Mouse (Mus musculus) ovary, postnatal 36 days (tissue): ENCODE data around the gene Upb1.
"Not testable (repeated sequence)": the region's sequence is repeated elsewhere in the genome, so short reads cannot be mapped to it uniquely, and the experiment has no call there.

Experiments
- DNase-seq: peaks from one replicate; pipeline ENCODE4 v3.0.0; 2022; ENCODE audit warnings: low spot score, mixed read lengths

Gene Upb1

DNA sequence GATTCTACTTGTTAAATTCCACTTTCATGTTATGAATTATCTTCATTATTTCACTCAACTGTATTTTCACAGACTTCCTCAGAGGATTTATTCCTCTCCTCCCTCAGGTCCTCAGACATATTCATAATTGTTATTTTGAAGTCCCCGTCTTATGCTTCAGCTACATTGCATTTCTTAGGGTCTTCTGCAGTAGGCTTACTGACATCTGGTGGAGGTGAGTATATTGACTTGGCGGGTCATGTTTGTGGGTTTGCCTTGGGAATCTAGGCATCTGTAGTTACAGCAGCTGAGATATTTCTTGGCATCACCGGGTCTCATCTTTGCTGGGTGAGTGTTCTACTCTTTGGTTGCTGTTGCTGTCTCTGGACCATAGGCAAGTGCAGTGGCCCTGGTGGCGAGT is at the start of gene Upb1:
Upb1 (plus strand) TSS at position 158 of the 400 bp plus-strand sequence.
- DNase-seq: no peak

- no peak for DNase-seq
Measured at GRCm38 (mm10) chr10:75352541-75352940, 48.4 kb upstream of the Upb1 start.

DNA sequence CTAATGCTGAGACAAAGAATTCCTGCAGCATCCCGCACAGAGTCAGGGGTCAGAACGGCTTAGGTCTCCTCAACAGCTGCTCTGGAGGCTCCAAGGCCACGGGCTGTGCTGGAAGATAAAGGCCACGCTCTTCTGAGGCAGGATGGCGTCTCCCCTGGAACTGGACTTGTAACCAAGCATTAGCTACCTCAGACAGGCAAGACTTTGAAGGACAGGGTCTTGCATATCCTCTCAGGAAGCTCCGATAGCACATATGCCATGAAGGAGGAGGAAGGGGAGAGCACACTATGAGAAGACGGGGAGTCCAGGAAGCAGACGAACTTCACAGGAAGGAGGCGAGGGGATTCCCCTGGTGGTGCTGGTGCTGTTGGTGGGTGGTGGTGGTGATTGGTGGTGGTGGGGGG is 47.1 kb upstream of the Upb1 start:
- DNase-seq: not testable (repeated sequence)

DNA sequence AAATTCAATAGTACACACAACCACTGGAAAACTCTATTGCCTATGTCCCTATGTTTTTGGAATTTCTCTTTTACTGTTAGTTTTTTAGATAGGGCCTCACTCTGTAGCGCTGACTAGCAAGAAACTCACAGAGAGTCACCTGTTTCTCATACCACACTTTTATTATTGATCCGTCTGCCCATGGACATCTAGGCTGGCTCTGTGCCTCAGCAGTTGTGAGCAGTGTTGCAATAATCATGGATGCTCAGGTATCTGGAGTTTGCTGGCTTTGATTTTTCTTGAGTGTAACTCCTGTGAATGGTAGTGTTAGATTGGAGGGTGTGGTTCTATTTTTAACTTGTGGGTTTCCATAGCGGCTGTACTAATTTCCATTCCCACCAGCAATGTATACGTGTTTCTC is 45.6 kb upstream of the Upb1 start:
- no peak for DNase-seq

DNA sequence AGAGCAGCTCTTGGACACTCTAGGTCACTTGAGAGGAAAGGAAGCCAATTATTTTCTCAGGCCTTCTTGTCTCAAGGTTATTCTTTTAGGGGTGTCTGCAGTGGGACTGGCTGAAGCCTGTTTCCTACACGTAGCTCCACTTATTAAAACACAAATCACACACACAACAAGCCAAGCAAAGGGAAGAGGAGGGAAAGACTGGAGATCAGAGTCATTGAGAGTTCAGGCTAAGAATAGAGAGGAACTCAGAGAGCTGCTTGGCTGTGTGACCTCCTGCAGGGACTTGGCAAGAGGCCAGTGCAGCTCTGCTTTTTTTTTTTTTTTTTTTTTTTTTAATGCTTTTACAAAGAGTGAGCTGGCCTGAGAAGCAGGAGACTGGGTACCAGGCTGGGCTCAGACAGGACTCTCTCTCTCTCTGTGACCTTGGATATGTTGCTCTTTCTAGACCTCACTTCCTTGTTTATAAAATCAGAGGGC is 36.7 kb upstream of the Upb1 start:
- DNase-seq: peak; percentile 42

GRCm38 (mm10) chr10:75364796-75365195 is 36.1 kb upstream of the Upb1 start:
- DNase-seq: no peak

DNA sequence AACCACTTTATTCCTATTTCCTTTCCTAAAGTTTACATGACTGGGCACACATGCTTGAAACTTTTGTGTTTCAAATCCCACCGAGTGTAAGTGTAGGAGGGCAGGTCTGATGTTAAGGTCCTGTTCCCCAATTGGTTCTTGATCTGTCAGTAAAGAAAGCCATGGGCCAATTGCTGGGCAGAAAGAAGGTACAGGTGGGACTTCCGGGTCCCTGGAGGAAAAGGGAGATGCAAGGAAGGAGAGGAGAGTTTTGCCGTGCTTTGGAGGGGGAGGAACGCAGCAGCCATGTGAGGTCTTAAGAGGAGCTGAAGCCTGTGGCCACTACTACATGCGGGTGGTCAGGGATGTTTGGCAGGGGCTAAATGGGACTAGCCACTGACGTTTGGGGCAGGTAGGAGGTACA is 35.7 kb upstream of the Upb1 start:
- DNase-seq: no peak

DNA sequence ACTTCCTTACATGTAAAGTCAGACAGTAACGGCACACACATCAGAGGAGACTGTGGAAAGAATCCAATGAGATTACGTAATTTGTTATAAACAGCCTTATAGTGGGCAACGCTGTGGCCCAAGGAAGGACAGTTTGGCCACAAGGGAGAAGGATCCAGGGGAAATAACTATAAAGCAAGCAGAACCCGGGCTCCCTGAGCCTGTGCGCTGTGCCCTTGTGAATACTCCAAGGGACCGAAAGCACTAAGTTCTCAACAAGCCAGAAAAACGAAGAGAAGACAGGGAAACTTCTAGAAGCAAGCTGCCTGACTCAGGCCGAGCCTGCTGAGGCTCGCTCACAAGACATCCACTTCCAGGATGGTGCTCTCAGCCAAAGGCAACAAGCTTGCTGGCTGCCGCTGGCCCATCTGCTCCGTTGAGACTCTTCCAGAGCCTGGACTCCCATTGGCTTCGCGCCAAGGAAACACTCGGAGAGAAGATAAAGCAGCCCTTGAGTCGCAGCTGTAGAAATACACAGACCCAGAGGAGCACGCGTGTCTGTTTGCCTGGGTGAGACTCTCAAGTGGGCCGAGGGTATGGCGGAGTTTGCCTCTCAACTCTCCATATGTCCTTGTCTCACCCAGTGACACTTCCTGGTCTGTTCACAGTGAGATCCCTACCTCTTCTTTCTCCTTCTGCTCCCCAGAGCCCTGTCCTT is 27.1 kb upstream of the Upb1 start:
- DNase-seq: peak; percentile 22

DNA sequence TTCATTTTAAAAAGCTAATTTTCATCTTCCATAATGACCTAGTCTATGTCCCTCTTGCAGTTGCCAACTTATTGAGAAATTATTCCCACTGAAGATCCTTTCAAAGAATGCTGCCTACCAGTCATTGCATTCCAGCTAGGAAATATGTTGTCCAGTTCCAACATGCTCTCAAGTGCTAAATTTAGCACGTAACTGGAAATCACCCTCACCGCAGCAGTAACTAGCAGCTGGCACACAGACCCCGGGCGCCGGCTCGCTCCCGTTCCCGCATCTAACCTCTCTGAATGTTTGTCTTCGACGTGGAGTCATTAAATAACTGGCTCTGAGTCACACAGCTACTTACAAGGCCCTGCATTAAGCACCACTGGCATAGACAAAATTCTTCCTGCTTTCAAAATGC is 22.2 kb upstream of the Upb1 start:
- no peak for DNase-seq

DNA sequence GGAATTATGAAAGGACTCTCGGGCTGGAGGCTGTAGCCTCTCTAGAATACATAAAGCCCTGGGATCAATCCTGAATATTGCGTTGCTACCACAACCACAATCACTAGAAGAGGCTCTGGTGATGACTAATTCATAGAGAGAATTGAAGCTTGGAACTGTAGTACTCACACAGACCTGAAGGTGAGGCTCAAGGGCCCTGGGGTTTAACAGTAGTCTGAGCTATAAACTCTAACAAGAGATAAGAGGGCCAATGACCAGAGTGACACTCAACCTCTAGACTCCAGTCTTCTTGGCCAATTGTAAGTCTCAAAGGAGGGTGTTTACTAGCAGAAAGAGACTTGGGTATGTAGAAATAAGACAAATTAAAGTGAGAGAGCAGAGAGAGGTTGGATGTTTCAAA is 10.8 kb upstream of the Upb1 start:
- DNase-seq: no peak

- DNase-seq: no peak
Measured at GRCm38 (mm10) chr10:75390832-75391231, 10.1 kb upstream of the Upb1 start.

DNA sequence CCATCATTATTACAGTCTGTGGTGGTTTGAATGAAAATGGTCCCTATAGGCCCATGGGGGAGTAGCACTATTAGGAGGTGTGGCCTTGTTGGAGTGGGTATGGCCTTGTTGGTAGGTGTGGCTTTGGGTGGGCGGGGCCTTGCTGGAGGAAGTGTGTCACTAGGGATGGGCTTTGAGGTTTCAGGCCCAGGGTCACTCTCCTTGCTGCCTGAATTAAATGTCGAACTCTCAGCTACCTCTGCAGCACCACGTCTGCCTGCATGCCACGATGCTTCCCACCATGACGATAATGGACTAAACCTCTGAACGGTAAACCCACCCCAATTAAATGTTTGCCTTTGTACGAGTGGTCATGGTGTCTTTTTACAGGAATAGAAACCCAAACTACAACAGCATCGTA is 6.1 kb upstream of the Upb1 start:
- DNase-seq: no peak

GRCm38 (mm10) chr10:75396966-75397365 is 3.9 kb upstream of the Upb1 start:
- no peak for DNase-seq

- DNase-seq: no peak
Measured at GRCm38 (mm10) chr10:75405916-75406315, 5.0 kb downstream of the Upb1 start.

DNA sequence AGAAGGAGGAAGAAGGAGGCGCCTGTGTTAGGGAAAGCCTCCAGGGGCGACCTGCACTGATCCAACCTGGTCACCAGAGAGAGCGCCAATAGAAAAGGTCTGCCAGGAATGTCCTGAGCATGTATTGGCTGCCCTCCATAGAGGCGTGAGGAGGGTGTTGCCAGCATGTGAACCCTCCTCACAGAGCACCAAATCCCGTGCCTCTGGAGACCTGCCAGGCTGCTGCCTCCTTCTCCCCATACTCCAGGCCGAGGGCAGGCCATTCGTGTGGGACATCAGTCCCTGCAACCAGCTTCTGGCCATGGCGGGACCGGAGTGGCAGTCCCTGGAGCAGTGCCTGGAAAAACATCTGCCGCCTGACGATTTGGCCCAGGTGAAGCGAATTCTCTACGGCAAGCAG is 5.8 kb downstream of the Upb1 start:
- peak; percentile 42 for DNase-seq

DNA sequence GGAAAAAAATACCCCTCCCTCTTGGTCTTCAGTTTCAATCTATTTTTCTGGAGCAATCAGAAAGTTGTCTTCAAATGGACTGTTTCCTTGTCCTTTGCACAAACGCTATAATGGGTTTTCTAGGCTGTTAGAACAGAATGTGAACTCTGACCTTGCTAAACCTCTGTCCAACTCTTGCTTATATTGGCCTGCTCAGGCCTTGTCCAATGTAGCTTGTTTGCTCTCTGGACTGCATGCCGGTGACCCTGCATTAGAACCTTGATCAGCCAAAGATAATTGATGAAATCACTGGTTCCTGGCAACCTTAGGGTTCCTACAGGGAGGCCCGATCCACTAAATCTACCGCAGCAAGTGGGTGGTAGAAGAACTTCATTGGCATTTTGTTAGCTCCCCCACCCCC is 6.8 kb downstream of the Upb1 start:
- DNase-seq: no peak

DNA sequence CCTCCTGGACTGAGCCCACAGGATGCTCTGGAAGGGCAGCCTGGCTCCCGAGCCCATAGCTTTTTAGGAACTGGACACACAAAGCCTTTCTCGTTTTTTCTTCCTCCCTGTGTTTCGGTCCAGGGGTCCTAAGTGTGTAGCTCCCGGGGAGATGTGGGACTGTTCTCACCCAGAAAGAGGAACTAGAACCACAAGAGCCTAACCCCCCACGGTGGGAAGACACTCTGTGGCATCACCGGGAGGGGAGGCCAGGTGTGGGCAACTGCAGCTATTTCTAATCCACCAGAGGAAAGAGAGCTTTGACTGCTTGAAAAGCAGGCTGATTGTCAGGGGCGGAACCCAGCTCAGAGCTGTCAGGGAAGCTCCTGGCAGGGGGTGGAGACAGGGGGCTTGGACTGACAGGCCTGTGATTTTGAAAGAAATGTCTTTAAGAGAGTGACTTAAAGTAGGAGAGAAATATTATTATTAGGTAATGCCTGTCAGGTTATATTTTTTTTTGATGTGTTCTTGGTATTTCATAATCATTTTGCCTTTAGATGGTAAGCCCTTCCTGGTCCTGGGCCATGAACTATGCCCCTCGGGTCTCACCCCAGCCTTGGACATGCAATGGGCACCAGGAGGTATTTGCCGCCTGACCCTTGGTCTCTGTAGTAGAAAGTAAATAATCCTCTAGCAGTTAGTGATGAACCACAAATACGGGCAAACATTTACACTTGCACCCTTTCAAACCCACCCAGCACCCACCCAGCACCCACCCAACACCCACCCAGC is 10.6 kb downstream of the Upb1 start:
- DNase-seq: not testable (repeated sequence)

GRCm38 (mm10) chr10:75412114-75413103 is 11.5 kb downstream of the Upb1 start:
- no peak for DNase-seq

GRCm38 (mm10) chr10:75414925-75415324 is 14.0 kb downstream of the Upb1 start:
- no peak for DNase-seq

- no peak for DNase-seq
Measured at GRCm38 (mm10) chr10:75417363-75418042, 16.6 kb downstream of the Upb1 start.

DNA sequence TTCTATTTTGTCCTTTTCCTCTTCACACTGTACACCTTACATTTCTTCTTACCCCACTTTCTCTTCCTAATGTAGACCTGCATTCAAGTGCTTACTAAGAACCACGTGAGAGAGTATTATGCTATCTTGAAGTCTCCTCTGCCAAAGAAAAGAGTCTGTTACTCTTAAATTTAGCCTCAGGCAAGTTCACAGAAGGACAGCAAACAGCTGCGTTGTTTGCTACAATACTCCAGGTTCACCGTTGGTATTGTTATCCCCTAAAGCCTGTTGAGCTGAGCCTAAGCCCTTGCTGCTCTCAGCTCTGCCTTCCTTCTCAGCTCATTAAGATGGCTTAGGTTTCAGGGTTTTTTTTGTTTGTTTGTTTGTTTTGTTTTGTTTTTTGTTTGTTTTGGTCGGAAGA is 17.8 kb downstream of the Upb1 start:
- no peak for DNase-seq

DNA sequence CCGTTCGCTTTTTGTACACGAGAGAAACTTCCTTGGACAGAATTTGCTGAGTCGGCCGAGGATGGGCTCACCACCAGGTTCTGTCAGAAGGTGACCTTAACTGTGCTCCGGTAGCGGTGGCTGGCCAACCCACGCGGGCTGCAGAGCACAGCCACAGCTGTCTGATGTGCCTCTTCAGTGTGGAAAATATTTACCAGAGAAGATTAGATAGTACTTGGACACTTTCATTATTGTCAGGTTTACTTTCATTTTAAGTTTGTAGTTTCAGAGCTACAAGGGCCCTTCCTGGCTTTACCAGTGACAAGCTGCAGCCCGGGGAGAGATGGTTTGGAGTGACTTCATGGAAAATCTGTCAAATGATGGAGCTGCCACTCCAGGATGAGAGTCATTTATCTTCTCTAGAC is 23.6 kb downstream of the Upb1 start:
- DNase-seq: no peak
